Mouse (Mus musculus) cerebellum, adult 2 months (tissue): ENCODE data around the gene Lonp2.

Source experiments
- CTCF ChIP-seq: fragments of 200-500 bp; IDR thresholded peaks from 2 replicates; pipeline ENCODE4 v1.5.1; 2011; ENCODE audit warnings: low read depth, mild to moderate bottlenecking, control low read depth, low read length, moderate library complexity, borderline replicate concordance; ENCODE audit not compliant: insufficient read depth
- POLR2A ChIP-seq: fragments of 200-500 bp; IDR thresholded peaks from 2 replicates; pipeline ENCODE4 v1.6.1; 2011; ENCODE audit warnings: low read length, control low read depth, borderline replicate concordance; ENCODE audit not compliant: insufficient read depth

GRCm38 (mm10) chr8:86692107-86692506 is 68.3 kb downstream of the Lonp2 start:
- TF ChIP-seq CTCF = no peak
- TF ChIP-seq POLR2A = no peak
